Mouse (Mus musculus): ENCODE measurements around the gene Ncoa7.

DNA sequence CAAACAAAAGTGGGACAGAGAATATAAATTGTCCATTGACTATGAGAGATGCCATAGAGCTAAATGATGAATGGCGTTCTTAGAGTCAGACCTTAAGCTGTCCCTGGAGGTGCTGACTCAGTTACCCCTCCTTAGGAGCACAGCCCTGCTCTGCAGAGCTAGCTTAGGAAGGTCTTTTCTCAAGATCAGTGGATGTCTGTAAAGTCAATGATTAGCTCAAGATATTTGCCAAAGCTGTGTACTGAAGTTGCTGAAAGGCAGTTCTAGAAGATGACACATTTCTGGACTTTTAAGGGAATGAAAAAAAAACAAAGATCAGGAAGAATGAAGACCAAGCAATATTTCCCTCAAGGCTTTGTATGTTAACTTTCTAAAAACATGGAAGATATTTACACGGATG is 123.4 kb downstream of the Ncoa7 start:
- TF ChIP-seq POLR2A (IDR thresholded peaks at IDR 0.05; ENCODE audit: control insufficient read depth, low read depth, low read length) (no peak), CTCF (IDR thresholded peaks at IDR 0.05; ENCODE audit: control insufficient read depth, insufficient read depth, insufficient replicate concordance, low read depth, low read length) (no peak)

Data from testis, adult 2 months (tissue).